Mouse (Mus musculus) fat pad, adult 2 months (tissue): ENCODE measurements around the gene Gm44.
"Not testable (repeated sequence)": the region's sequence is repeated elsewhere in the genome, so short reads cannot be mapped to it uniquely, and the experiment has no call there.

Source experiments
- DNase-seq: peaks from one replicate; pipeline ENCODE4 v3.0.0-alpha.2; 2011; ENCODE audit warnings: low read depth, low spot score; ENCODE audit errors: extremely low read depth

Gene Gm44

DNA sequence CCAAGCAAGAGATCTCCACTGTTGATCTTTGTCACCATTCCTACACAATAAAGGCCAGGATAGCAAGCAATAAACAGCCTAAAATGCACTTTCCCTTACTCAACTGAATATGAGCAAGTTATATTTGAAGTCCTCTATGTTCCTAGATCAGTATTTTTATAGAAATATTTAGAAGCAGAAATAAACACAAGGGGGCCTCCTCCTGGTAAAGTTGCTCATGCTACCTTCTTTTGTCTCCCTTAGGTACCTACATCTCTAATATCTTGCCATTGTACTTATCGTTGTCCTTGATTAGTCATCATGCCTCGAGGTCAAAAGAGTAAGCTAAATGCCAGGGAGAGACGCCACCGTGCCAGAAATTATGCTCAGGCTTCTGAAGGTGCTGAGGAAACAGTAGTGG, at the start of gene Gm44:
Gene Gm44, plus strand, starts transcription at position 301 of the 400 bp plus-strand sequence.
- no peak for DNase-seq

DNA sequence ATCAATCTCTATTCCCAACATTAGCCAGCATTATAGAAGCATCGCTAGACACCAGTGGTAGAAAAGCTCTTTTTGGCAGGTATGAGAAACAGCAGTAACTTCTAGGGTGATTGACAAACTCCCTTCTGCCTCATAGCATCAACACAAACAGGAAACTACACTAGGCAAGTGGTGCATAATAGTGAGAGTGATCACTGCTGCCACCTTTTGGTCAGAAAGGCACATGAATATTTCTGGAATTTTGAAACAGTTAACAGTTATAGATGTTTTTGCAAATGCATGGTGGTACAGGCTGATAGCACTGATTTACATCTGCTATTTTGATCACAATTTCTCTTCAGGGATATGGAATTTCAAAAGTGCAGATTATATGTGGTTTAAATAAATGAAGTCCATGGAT, 36.0 kb downstream of the Gm44 start:
- no peak for DNase-seq

DNA sequence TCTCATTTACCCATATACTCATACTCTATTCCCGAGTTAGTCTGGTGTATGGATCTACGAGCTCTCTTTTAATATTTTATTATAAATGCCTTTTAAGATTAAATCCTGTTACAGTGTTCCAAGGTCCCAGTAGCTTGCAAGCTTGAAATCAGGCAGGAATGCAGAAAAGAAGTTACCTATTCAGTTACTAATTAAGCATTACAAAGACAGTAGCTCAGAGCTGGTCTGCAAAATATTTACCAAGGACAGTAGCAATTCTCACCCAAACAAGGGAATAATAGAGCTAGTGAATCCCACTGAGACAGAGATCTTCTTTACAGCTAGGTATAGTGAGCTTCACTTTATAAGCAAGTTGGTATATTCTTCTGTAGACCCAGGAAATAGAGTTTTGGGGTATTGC, 46.3 kb downstream of the Gm44 start:
- DNase-seq: not testable (repeated sequence)
